ENCODE assay signal across 17 mouse cellular contexts in genomic region chr5:107119896-107120295, GRCm38 (mm10).
DNase-seq lines count a peak whose midpoint lies in the region; ATAC-seq and TF ChIP-seq lines count a peak whose summit lies in the region.
"Had no signal": no experiment of that assay in that cellular context is flagged by ENCODE, and none has a peak within 500 bp of the region (broad histone marks: within the 10 kb centered on the region; RNA-seq: fewer than 3 reads in every experiment).

No protein-coding gene starts in this region.

- H3K4me2 ChIP-seq in heart, embryonic 14.5 days (ENCODE audit: low read length) = no peak overlapping the region
- no peak overlapping the region for H3K4me2 ChIP-seq in hindbrain, embryonic 13.5 days
- H3K4me2 ChIP-seq: forebrain, embryonic 12.5 days; intestine, embryonic 15.5 days; limb, embryonic 13.5 days; liver, embryonic 11.5 days had no signal

- 55% methylated on average over 6 of the region's 6 CpGs for WGBS in heart, embryonic 14.5 days
- WGBS in heart, embryonic 10.5 days = 61% methylated on average over 6 of the region's 6 CpGs
- whole genome bisulfite sequencing in lung, adult 2 months = 56% methylated on average over 6 of the region's 6 CpGs
- 95% methylated on average over 6 of the region's 6 CpGs for WGBS in thymus, adult 2 months
- WGBS in hindbrain, embryonic 13.5 days = 64% methylated on average over 6 of the region's 6 CpGs

- H3K4me1 ChIP-seq in heart, embryonic 14.5 days (ENCODE audit: control insufficient read depth in 2 of 2, insufficient read depth in 2 of 2, low read length in 2 of 2) = peaks cover 8 to 16% of the 10 kb centered on the region in 2 experiments
- H3K4me1 ChIP-seq in heart, embryonic 10.5 days = peaks cover 27% of the 10 kb centered on the region
- peaks cover 11% of the 10 kb centered on the region for H3K4me1 ChIP-seq in lung, adult 2 months (ENCODE audit: control insufficient read depth, insufficient read depth, low read length)
- H3K4me1 ChIP-seq in thymus, adult 2 months (replicated peaks; ENCODE audit: control insufficient read depth, insufficient read depth, low read length) = no peaks in the 10 kb centered on the region
- H3K4me1 ChIP-seq in hindbrain, embryonic 13.5 days (replicated peaks) = no peaks in the 10 kb centered on the region

- no peaks in the 10 kb centered on the region for H3K27me3 ChIP-seq in heart, embryonic 14.5 days (ENCODE audit: control insufficient read depth, insufficient read depth, low read length)
- H3K27me3 ChIP-seq in heart, embryonic 10.5 days (ENCODE audit: insufficient read depth, poor library complexity, severe bottlenecking) = no peaks in the 10 kb centered on the region
- H3K27me3 ChIP-seq in thymus, adult 2 months (ENCODE audit: control insufficient read depth, insufficient read depth, low read length) = no peaks in the 10 kb centered on the region
- H3K27me3 ChIP-seq in hindbrain, embryonic 13.5 days = no peaks in the 10 kb centered on the region
- H3K27me3 ChIP-seq: forebrain, embryonic 12.5 days; intestine, embryonic 15.5 days; limb, embryonic 13.5 days had no signal

- H3K9me3 ChIP-seq in heart, embryonic 14.5 days (ENCODE audit: control insufficient read depth, low read length) = no peaks in the 10 kb centered on the region
- no peaks in the 10 kb centered on the region for H3K9me3 ChIP-seq in heart, embryonic 10.5 days
- H3K9me3 ChIP-seq in hindbrain, embryonic 13.5 days = no peaks in the 10 kb centered on the region
- H3K9me3 ChIP-seq: forebrain, embryonic 12.5 days; intestine, embryonic 15.5 days; limb, embryonic 13.5 days had no signal

- no peak for DNase-seq in frontal cortex, postnatal 36 days (ENCODE audit: low spot score in 2 of 2)
- DNase-seq in heart, embryonic 10.5 days (ENCODE audit: low spot score) = no peak
- DNase-seq in lung, postnatal 10 days = peak; percentile 41
- DNase-seq in lung, adult 2 months = no peak
- DNase-seq in thymus, adult 2 months = no peak
- DNase-seq: forebrain, postnatal 0 days; gastrocnemius, postnatal 36 days; midbrain, embryonic 14.5 days; thymus, postnatal 25 days had no signal

- H3K27ac ChIP-seq in heart, embryonic 14.5 days (replicated peaks in 1 of 2; ENCODE audit: control insufficient read depth in 1 of 2, insufficient read depth in 1 of 2, low read depth in 2 of 2, low read length in 2 of 2) = peak overlapping the region; percentile 16 to 26; a peak in 1 of 4 replicates
- no peak overlapping the region for H3K27ac ChIP-seq in heart, embryonic 10.5 days
- no peak overlapping the region for H3K27ac ChIP-seq in thymus, adult 2 months (ENCODE audit: control insufficient read depth, insufficient read depth, low read length)
- H3K27ac ChIP-seq in hindbrain, embryonic 13.5 days = no peak overlapping the region
- H3K27ac ChIP-seq: forebrain, embryonic 12.5 days; hindbrain, postnatal 0 days; intestine, embryonic 15.5 days; limb, embryonic 13.5 days had no signal

- peak; percentile 47; the same call in 1 of the 2 replicates for ATAC-seq in frontal cortex, adult (ENCODE audit: low TSS enrichment)
- ATAC-seq in heart, embryonic 14.5 days (ENCODE audit: insufficient number of reproducible peaks, insufficient read depth, low FRiP score, low read depth) = peak; percentile 59
- no peak for ATAC-seq in hindbrain, embryonic 13.5 days (ENCODE audit: low FRiP score)
- ATAC-seq: forebrain, postnatal 0 days; hindbrain, postnatal 0 days; intestine, embryonic 15.5 days had no signal

- peaks cover 27% of the 10 kb centered on the region for H3K36me3 ChIP-seq in heart, embryonic 14.5 days (ENCODE audit: control insufficient read depth, insufficient read depth, low read length)
- peaks cover 39% of the 10 kb centered on the region; the same call in 1 of the 2 replicates for H3K36me3 ChIP-seq in heart, embryonic 10.5 days
- H3K36me3 ChIP-seq in thymus, adult 2 months (ENCODE audit: control insufficient read depth, insufficient read depth, low read length) = peaks cover 6% of the 10 kb centered on the region
- H3K36me3 ChIP-seq in hindbrain, embryonic 13.5 days = no peaks in the 10 kb centered on the region
- H3K36me3 ChIP-seq: forebrain, embryonic 12.5 days; intestine, embryonic 15.5 days had no signal

- no peak for TF ChIP-seq POLR2A in lung, adult 2 months (IDR thresholded peaks at IDR 0.05; ENCODE audit: borderline replicate concordance, extremely low read depth, low read depth, low read length)
- TF ChIP-seq POLR2A in thymus, adult 2 months (IDR thresholded peaks at IDR 0.05; ENCODE audit: control insufficient read depth, extremely low read depth, insufficient read depth, low read length, poor library complexity) = no peak

- no peak overlapping the region for H3K4me3 ChIP-seq in heart, embryonic 14.5 days (ENCODE audit: control insufficient read depth in 1 of 2, insufficient read depth in 1 of 2, low read depth in 1 of 2, low read length in 2 of 2)
- H3K4me3 ChIP-seq in heart, embryonic 10.5 days = no peak overlapping the region
- H3K4me3 ChIP-seq in lung, adult 2 months (replicated peaks; ENCODE audit: extremely low read depth, low read depth, low read length) = no peak overlapping the region
- no peak overlapping the region for H3K4me3 ChIP-seq in thymus, adult 2 months (ENCODE audit: control insufficient read depth, insufficient read depth, low read length)
- no peak overlapping the region for H3K4me3 ChIP-seq in hindbrain, embryonic 13.5 days
- H3K4me3 ChIP-seq: forebrain, embryonic 12.5 days; intestine, embryonic 15.5 days; limb, embryonic 13.5 days had no signal

- no peak overlapping the region for H3K9ac ChIP-seq in heart, embryonic 14.5 days (ENCODE audit: low read length)
- no peak overlapping the region for H3K9ac ChIP-seq in hindbrain, embryonic 13.5 days
- H3K9ac ChIP-seq: forebrain, embryonic 12.5 days; forebrain, postnatal 0 days; intestine, embryonic 15.5 days; limb, embryonic 13.5 days had no signal

- TF ChIP-seq CTCF in lung, adult 2 months (IDR thresholded peaks at IDR 0.05; ENCODE audit: insufficient read depth, low read length) = no peak
- TF ChIP-seq CTCF in thymus, adult 2 months (IDR thresholded peaks at IDR 0.05; ENCODE audit: borderline replicate concordance, control insufficient read depth, extremely low read depth, insufficient read depth, low read length, poor library complexity) = no peak

Comparison
In these comparisons a context has a peak if more than half of its experiments do, and no peak if none do; other contexts are left out.
1. H3K27ac ChIP-seq: peak in heart, embryonic 14.5 days (2 of 2); none in heart, embryonic 10.5 days (single experiment), thymus, adult 2 months (single experiment) and hindbrain, embryonic 13.5 days (single experiment).